Mouse (Mus musculus) olfactory bulb, adult 2 months (tissue): ENCODE data around the gene Gm9736.

Source experiments
- CTCF ChIP-seq: fragments of 200-500 bp; IDR thresholded peaks from 2 replicates; pipeline ENCODE4 v1.5.1; 2012; ENCODE audit warnings: low read depth, mild to moderate bottlenecking, low read length, moderate library complexity; ENCODE audit not compliant: insufficient read depth
- POLR2A ChIP-seq: fragments of 200-500 bp; IDR thresholded peaks from 2 replicates; pipeline ENCODE4 v1.6.1; 2012; ENCODE audit warnings: mild to moderate bottlenecking, low read depth, low read length, moderate library complexity; ENCODE audit not compliant: insufficient read depth

GRCm38 (mm10) chr10:77728280-77728679, 22.9 kb downstream of the Gm9736 start:
- TF ChIP-seq CTCF, result no peak
- no peak for TF ChIP-seq POLR2A
